Mouse (Mus musculus): ENCODE measurements around the gene Sfxn4. TPM values are rescaled to one million over a fixed set of nuclear protein-coding genes. Genes with fewer than 3 reads are reported as not detected.

Gene Sfxn4
- polyA plus RNA-seq, 1 experiment from 2014 or later: 8.9 TPM

- Histone ChIP-seq H3K4me1 (ENCODE audit: control insufficient read depth, insufficient read depth, low read length) (peaks cover 14% of the 10 kb centered on the region), H3K36me3 (ENCODE audit: control insufficient read depth, insufficient read depth, low read length) (0 out of 2 replicates have a peak, but pooled peaks cover 2% of the 10 kb centered on the region), H3K4me3 (ENCODE audit: low read length) (peak within 1 kb of the TSS; percentile 99), H3K27me3 (ENCODE audit: control insufficient read depth, insufficient read depth, low read length) (no peaks in the 10 kb centered on the region), H3K9ac (ENCODE audit: low read depth, low read length) (peak within 1 kb of the TSS; percentile 100), H3K4me2 (replicated peaks; ENCODE audit: low read depth, low read length) (peak within 1 kb of the TSS; percentile 74), H3K9me3 (ENCODE audit: control insufficient read depth, low read length) (no peaks in the 10 kb centered on the region), H3K27ac (ENCODE audit: low read depth, low read length) (peak within 1 kb of the TSS; percentile 91)
- WGBS: 0% methylated on average over 51 of the region's 57 CpGs
- ATAC-seq (ENCODE audit: low FRiP score, low TSS enrichment): peak; percentile 96
These were observed 70.6 kb downstream of the Sfxn4 start, which contains the start of gene Eif3a for GRCm38 (mm10) chr19:60790551-60791161. Eif3a (minus strand) TSS chr19:60790658.

GRCm38 (mm10) chr19:60789919-60790506 lies 71.3 kb downstream of the Sfxn4 start:
- H3K27me3 ChIP-seq (ENCODE audit: control insufficient read depth, insufficient read depth, low read length): no peaks in the 10 kb centered on the region
- under 1% methylated on average over 54 of the region's 60 CpGs for WGBS
- peak overlapping the region; percentile 74 for H3K4me2 ChIP-seq (replicated peaks; ENCODE audit: low read depth, low read length)
- peak; percentile 70 for ATAC-seq (ENCODE audit: low FRiP score, low TSS enrichment)
- H3K9ac ChIP-seq (ENCODE audit: low read depth, low read length): peak overlapping the region; percentile 100
- H3K27ac ChIP-seq (ENCODE audit: low read depth, low read length): peak overlapping the region; percentile 91
- H3K4me3 ChIP-seq (ENCODE audit: low read length): peak overlapping the region; percentile 99
- H3K4me1 ChIP-seq (ENCODE audit: control insufficient read depth, insufficient read depth, low read length): peaks cover 14% of the 10 kb centered on the region
- H3K9me3 ChIP-seq (ENCODE audit: control insufficient read depth, low read length): no peaks in the 10 kb centered on the region
- 0 out of 2 replicates have a peak, but pooled peaks cover 2% of the 10 kb centered on the region for H3K36me3 ChIP-seq (ENCODE audit: control insufficient read depth, insufficient read depth, low read length)

- peak overlapping the region; percentile 99 for H3K4me3 ChIP-seq (ENCODE audit: low read length)
- peaks cover 14% of the 10 kb centered on the region for H3K4me1 ChIP-seq (ENCODE audit: control insufficient read depth, insufficient read depth, low read length)
- H3K27ac ChIP-seq (ENCODE audit: low read depth, low read length): peak overlapping the region; percentile 91
- ATAC-seq (ENCODE audit: low FRiP score, low TSS enrichment): no peak
- peak overlapping the region; percentile 74 for H3K4me2 ChIP-seq (replicated peaks; ENCODE audit: low read depth, low read length)
- H3K27me3 ChIP-seq (ENCODE audit: control insufficient read depth, insufficient read depth, low read length): no peaks in the 10 kb centered on the region
- 0 out of 2 replicates have a peak, but pooled peaks cover 4% of the 10 kb centered on the region for H3K36me3 ChIP-seq (ENCODE audit: control insufficient read depth, insufficient read depth, low read length)
- under 1% methylated on average over 7 of the region's 7 CpGs for WGBS
- H3K9ac ChIP-seq (ENCODE audit: low read depth, low read length): peak overlapping the region; percentile 100
- no peaks in the 10 kb centered on the region for H3K9me3 ChIP-seq (ENCODE audit: control insufficient read depth, low read length)
These were observed 71.8 kb downstream of the Sfxn4 start for GRCm38 (mm10) chr19:60789452-60789851.

- Histone ChIP-seq H3K27me3 (ENCODE audit: control insufficient read depth, insufficient read depth, low read length) (no peaks in the 10 kb centered on the region), H3K36me3 (ENCODE audit: control insufficient read depth, insufficient read depth, low read length) (0 out of 2 replicates have a peak, but pooled peaks cover 7% of the 10 kb centered on the region), H3K4me2 (replicated peaks; ENCODE audit: low read depth, low read length) (peak overlapping the region; percentile 74), H3K9me3 (ENCODE audit: control insufficient read depth, low read length) (no peaks in the 10 kb centered on the region), H3K4me3 (ENCODE audit: low read length) (peak overlapping the region; percentile 99), H3K4me1 (ENCODE audit: control insufficient read depth, insufficient read depth, low read length) (peaks cover 14% of the 10 kb centered on the region), H3K9ac (ENCODE audit: low read depth, low read length) (peak overlapping the region; percentile 100; the same call in 1 of the 2 replicates), H3K27ac (ENCODE audit: low read depth, low read length) (no peak overlapping the region)
- 33% methylated on average over 6 of the region's 6 CpGs for WGBS
- no peak for ATAC-seq (ENCODE audit: low FRiP score, low TSS enrichment)
These were observed 72.9 kb downstream of the Sfxn4 start for GRCm38 (mm10) chr19:60788214-60788960.

- H3K36me3 ChIP-seq (ENCODE audit: control insufficient read depth, insufficient read depth, low read length): 0 out of 2 replicates have a peak, but pooled peaks cover 7% of the 10 kb centered on the region
- peaks cover 14% of the 10 kb centered on the region for H3K4me1 ChIP-seq (ENCODE audit: control insufficient read depth, insufficient read depth, low read length)
- H3K27me3 ChIP-seq (ENCODE audit: control insufficient read depth, insufficient read depth, low read length): no peaks in the 10 kb centered on the region
- ATAC-seq (ENCODE audit: low FRiP score, low TSS enrichment): no peak
- H3K27ac ChIP-seq (ENCODE audit: low read depth, low read length): no peak overlapping the region
- peak overlapping the region; percentile 74 for H3K4me2 ChIP-seq (replicated peaks; ENCODE audit: low read depth, low read length)
- peak overlapping the region; percentile 99; the same call in 1 of the 2 replicates for H3K4me3 ChIP-seq (ENCODE audit: low read length)
- 22% methylated on average over 2 of the region's 2 CpGs for WGBS
- H3K9me3 ChIP-seq (ENCODE audit: control insufficient read depth, low read length): no peaks in the 10 kb centered on the region
- H3K9ac ChIP-seq (ENCODE audit: low read depth, low read length): no peak overlapping the region
These were observed 73.7 kb downstream of the Sfxn4 start for GRCm38 (mm10) chr19:60787465-60788150.

Other genes with a start within 250 kb of the Sfxn4 start
- gene Nanos1, start 105.5 kb downstream of the Sfxn4 start, polyA plus RNA-seq (2014; fragmentation: Nextera tagmentation; extraction: Ambion mirVana): 1.0 and 1.4 TPM in 2 replicates
- gene Eif3a, start 70.8 kb downstream of the Sfxn4 start, polyA plus RNA-seq (2014; fragmentation: Nextera tagmentation; extraction: Ambion mirVana): 191 and 209 TPM in 2 replicates
- 31.0 and 32.4 TPM in 2 replicates for gene Fam45a, start 49.9 kb downstream of the Sfxn4 start, polyA plus RNA-seq (2014; fragmentation: Nextera tagmentation; extraction: Ambion mirVana)
- 139 and 145 TPM in 2 replicates for gene Prdx3, start 13.1 kb upstream of the Sfxn4 start, polyA plus RNA-seq (2014; fragmentation: Nextera tagmentation; extraction: Ambion mirVana)
- gene Grk5, start 28.3 kb upstream of the Sfxn4 start, polyA plus RNA-seq (2014; fragmentation: Nextera tagmentation; extraction: Ambion mirVana): 2.5 and 3.2 TPM in 2 replicates